Mouse (Mus musculus): ENCODE measurements around the gene Gm13279.
"Not testable (repeated sequence)": the region's sequence is repeated elsewhere in the genome, so short reads cannot be mapped to it uniquely, and the experiment has no call there.

The Gm13279 gene

GRCm38 (mm10) chr4:88799365-88799764 lies 2.2 kb downstream of the Gm13279 start, which contains the start of gene Gm13285:
Gene Gm13285 (plus strand): TSS chr4:88799665.
- DNase-seq, result not testable (repeated sequence)

GRCm38 (mm10) chr4:88802954-88803353 lies 5.8 kb downstream of the Gm13279 start, which contains the start of gene Gm13287:
Gene Gm13287 (plus strand): TSS chr4:88803254.
- not testable (repeated sequence) for DNase-seq

DNA sequence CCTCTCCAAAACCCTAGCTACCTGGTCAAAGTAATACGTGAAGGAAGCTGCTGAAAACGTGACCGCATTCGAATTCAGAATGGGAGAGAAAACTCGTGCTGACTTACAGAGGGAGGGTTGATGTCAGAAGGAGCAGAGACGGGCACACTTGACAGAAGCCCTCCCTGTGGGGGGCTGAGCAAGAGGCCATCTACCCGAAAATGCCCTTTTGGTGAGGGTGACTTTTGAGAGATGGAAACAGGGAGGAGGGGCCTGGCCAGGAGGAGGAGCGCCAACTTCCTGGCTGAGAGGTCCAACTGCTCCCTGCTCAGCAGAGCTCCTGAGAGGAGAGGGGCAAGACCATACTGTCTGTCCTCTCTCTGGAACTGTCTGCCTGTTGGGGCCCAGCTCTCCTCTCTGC lies 8.0 kb downstream of the Gm13279 start, which contains the start of gene Gm13288:
Gene Gm13288, plus strand, starts transcription at position 301 of the 400 bp plus-strand sequence.
- DNase-seq, result not testable (repeated sequence)

- DNase-seq, result peak; percentile 47 to 68
Observed at GRCm38 (mm10) chr4:88805761-88806160, 8.6 kb downstream of the Gm13279 start.

- no peak for DNase-seq
Observed at GRCm38 (mm10) chr4:88815928-88816327, 18.7 kb downstream of the Gm13279 start, which contains the start of gene Ifna7. Gene Ifna7 (plus strand): TSS chr4:88816228.

- no peak for DNase-seq
Observed at GRCm38 (mm10) chr4:88819659-88820058, 22.5 kb downstream of the Gm13279 start, which contains the start of gene Ifna11. Gene Ifna11 (plus strand): TSS chr4:88819959.

DNA sequence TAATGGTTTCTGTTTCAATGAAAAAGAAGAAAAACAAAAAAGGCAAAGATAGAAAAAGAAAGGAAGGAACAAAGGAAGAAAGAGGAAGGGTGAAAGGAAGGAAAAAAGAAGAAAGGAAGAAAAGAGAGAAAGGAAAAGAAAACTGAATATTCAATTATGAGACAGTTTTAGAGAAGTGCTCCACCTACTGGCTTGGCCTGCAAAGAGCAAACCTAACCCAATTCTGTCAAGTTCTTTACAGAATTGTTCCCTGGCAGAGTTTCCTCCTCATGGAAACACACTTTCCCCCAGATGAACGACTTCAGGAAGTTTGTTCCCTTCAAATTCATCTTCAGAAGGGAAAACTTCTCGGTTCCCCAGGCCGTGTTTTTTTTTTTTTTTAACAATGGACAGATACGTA lies 25.8 kb downstream of the Gm13279 start:
- DNase-seq, result peak; percentile 17 to 27

GRCm38 (mm10) chr4:88827116-88827515 lies 29.9 kb downstream of the Gm13279 start, which contains the start of gene Ifna6:
Gene Ifna6 (plus strand): TSS chr4:88827416.
- not testable (repeated sequence) for DNase-seq

- peak; percentile 39 to 54 for DNase-seq
Observed at GRCm38 (mm10) chr4:88830523-88830922, 33.3 kb downstream of the Gm13279 start.

GRCm38 (mm10) chr4:88835225-88835624 lies 38.0 kb downstream of the Gm13279 start, which contains the start of gene Ifna5:
Gene Ifna5 (plus strand): TSS chr4:88835525.
- DNase-seq, result not testable (repeated sequence)

DNA sequence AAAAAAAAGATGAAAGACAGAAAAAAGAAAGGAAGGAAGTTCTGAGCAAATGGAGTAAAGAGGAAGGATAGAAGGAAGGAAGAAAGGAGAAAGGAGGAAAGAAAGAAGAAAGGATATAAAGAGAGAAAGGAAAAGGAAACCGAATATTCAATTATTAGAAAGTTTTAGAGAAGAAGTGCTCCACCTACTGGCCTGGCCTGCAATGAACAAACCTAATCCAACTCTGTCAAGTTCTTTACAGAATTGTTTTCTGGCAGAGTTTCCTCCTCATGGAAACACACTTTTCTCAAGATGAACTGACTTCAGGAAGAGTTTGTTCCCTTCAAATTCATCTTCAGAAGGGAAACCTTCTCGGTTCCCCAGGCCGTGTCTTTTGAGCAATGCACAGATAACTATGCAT lies 41.6 kb downstream of the Gm13279 start:
- peak; percentile 27 to 29 for DNase-seq

GRCm38 (mm10) chr4:88840058-88840457 lies 42.9 kb downstream of the Gm13279 start:
- DNase-seq, result no peak

DNA sequence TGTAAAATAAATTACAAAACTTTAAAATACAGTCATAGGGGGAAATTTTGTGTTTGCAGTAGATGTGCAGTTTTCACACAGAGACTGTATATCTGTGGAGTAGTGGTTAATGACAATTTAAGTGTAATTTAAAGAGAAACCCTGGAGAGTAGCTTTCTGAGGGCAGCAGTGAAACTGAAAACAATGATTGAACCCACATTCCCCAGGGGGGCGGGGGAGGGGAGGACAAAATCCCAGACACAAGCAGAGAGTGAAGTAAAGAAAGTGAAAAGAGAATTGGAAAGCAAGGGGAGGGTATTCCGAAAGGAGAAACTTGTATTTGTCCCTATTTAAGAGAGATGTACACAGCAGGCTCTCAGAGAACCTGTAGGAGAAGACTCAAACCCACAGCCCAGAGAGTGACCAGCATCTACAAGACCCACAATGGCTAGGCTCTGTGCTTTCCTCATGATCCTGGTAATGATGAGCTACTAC lies 44.3 kb downstream of the Gm13279 start, which contains the start of gene Ifna4:
Gene Ifna4, plus strand, starts transcription at position 424 of the 474 bp plus-strand sequence.
- DNase-seq, result no peak

GRCm38 (mm10) chr4:88845334-88845733 lies 48.1 kb downstream of the Gm13279 start:
- DNase-seq, result no peak

Data from kidney, postnatal 4 days (tissue).